Mouse (Mus musculus): ENCODE measurements around the gene Sh3bgrl2.

Sh3bgrl2 gene

DNA sequence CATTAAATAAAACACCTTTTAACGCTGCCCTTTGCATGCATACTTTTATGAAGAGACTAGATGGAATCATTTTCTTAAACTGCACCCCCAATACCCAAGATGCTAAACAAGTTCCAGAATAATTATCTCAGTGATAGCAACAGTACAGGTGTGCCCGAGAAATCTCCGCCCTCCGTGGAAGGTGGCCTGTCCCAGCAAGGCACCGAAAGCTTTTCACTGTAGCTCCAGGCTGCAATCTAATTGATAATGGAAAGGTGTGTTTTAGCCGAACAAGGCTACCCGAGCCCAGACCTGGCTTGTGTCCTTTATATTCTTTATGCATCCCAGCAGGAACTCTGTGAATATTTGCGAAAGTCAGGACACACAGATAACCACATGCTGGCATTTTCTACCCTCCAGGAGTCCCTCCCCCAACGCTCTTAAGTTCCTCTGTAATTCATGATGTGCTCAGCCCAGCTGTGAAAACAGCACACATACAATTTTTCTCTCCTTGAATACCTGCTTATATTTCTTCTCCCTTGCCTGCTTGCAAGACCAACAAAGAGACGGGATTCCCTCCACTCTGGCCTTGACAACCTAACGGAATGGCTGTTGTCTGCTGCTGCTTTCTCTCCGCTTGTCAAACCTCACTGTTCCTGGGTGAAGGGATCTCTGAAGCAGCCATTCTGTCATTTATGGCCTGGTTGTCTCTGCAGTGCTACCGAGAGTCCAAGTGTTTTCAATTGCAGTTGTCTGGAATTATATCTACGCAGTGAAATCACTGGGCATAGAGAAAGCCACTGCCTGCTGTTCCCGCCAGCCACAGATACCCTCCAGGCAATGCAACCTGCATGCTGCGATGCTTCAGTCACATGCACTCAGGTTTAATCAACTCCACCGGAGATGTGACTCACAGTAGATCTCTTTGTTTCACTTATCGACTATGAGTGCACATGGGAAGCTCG lies 80.8 kb downstream of the Sh3bgrl2 start:
- in situ Hi-C loops (cut with MboI, MseI), result no loop called here

DNA sequence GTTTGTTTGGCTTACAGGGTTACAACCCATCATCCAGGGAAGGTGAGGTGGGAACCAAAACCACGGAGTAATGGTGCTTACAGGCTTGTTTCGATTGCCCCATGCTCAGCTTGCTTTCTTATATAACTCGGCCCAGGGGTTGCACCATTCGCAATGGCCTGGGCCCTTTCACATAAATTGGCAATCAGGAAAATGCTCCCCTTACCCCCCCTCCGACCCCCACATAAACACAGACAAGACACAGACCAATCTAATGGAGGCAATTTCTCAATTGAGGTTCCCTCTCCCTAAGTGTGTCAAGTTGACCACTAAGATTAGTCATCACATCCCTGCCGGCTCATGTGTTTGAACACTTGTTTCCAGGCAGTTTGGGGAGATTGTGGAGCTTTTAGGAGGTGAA lies 82.2 kb downstream of the Sh3bgrl2 start:
- in situ Hi-C loops (cut with MboI, MseI), result no loop called here

DNA sequence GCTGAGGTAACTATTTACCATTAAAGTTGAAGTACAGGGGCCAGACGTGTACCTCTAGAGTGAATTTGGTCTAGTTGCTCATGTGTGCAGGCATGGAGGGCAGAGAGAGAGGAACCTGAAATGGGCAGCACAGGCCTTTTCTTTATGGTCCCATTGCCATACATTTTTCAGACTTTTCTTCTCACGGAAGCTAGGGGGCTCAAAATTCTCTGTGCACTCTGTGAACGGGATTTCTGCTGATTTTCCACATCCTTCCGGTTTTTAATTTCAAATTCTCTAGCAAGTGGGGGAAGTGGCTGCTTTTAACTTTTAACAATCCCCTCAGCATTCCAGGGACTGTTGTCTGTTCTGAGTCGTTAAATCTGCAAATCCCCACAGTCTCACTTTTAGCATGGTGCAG lies 83.8 kb downstream of the Sh3bgrl2 start:
- in situ Hi-C loops (cut with MboI, MseI), result no loop called here

GRCm38 (mm10) chr9:83634703-83635102 lies 86.6 kb downstream of the Sh3bgrl2 start:
- in situ Hi-C loops (cut with MboI, MseI), result no loop called here

DNA sequence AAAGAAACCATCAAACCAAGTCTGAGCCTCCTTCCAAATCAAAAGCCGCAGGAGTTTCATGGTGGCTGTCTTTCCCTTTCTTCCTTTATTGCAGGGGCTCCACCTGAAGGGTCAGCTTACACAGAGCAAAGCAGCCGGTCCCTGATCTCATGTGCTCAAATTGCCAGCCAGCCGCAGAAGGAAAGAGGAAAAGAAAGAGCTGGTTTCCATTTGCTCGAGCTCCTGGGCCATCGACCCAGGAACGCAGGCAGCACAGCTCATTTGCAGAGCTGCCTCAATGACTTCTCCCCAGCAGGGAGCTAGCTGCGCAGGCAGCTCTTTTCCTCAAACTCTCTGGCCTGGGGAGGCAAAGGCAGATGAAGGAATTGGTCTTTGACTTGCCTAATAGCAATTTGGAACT lies 87.9 kb downstream of the Sh3bgrl2 start:
- in situ Hi-C loops (cut with MboI, MseI), result no loop called here

DNA sequence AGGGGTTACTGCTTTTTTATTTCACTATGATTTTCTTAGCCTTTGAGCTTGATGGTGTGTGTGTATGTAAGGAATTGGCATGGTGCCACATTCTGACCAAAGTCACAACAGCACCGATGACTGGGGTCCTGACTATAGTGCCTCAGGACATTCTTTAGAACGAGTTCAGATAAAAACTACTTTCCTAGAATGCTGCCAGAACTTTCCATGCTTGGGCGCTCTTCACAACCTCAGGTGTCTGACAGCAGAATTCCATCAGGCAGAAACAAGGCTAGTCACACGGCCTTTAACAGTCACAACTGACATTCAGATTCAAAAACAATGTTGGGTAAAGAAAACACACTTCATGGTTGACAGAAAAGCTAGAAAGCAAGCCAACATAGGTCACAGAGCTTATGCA lies 95.0 kb downstream of the Sh3bgrl2 start:
- in situ Hi-C loops (cut with MboI, MseI), result no loop called here

DNA sequence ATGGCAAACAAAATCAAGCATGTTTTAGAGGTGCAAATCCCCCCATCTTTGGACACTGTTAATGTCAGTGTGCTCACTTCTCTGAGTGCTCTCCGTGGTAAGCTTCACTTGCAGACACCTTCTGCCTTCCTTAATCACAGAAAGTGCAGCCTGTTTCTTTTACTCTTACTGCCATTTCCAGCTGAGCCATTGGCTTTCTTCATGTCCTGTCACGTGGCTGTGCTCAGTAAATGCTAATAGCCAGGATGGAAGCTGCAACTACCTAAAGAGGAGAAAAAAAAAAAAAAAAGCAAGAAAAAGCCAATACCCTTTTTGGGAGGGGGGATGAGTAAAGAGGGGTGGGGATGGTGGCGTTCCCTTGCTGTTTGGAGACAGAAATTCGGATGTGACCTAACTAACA lies 95.7 kb downstream of the Sh3bgrl2 start:
- in situ Hi-C loops (cut with MboI, MseI), result no loop called here

DNA sequence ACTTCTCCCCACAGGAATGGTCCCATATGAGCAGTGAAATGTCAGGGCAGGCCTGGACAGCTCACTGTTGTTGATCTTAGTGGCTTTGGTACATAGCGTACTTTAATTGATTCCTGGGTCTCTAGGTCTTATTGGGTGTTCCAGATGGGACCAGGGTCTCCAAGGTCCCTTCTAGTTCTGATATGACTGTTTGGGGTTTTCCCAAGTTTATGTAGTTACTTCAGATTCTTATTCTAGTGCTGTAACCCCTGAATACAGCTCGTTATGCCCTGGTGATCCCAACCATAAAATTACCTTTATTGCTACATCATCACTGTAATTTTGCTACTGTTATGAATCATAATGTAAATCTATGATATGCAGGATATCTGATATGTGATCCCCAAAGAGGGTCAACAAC lies 98.1 kb downstream of the Sh3bgrl2 start:
- in situ Hi-C loops (cut with MboI, MseI), result no loop called here

DNA sequence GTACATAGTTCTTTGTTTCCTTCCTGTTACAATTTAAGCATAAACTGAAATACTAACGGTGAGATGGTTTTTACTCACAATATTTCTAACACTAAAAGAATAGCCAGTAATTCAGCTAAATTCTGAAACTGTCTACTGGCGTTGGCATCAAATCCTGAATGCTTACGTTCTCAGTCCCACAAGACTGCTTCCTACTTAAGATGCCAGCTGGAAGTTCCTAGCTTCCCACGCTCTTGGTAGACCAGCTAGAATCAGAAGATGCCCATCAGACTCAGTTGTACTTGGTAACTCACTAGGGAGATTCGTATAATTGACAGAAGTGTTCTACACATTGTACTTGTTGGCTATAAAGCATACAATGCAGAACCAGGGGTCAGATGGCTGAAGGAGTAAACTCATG lies 98.6 kb downstream of the Sh3bgrl2 start:
- in situ Hi-C loops (cut with MboI, MseI), result no loop called here

GRCm38 (mm10) chr9:83647919-83648705 lies 100.0 kb downstream of the Sh3bgrl2 start:
- in situ Hi-C loops (cut with MboI, MseI), result no loop called here

GRCm38 (mm10) chr9:83648733-83649132 lies 100.6 kb downstream of the Sh3bgrl2 start:
- in situ Hi-C loops (cut with MboI, MseI), result no loop called here

DNA sequence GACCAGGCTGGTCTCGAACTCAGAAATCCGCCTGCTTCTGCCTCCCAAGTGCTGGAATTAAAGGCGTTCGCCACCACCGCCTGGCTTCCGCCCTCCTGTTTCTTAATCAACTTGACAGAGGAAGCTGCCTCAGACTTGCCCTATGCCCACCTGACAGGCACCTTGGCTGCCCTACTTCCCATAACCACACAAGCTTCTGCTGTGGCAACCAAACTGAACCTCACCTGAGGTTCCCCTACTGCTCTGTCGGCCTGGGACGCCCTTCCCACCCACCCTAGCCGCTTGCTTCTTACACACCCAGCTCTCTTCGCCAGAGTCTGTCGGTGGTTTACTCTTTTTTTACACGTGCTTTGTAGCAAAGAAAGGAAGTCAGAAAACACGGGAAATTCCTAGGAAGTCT lies 103.9 kb downstream of the Sh3bgrl2 start:
- in situ Hi-C loops (cut with MboI, MseI), result no loop called here

DNA sequence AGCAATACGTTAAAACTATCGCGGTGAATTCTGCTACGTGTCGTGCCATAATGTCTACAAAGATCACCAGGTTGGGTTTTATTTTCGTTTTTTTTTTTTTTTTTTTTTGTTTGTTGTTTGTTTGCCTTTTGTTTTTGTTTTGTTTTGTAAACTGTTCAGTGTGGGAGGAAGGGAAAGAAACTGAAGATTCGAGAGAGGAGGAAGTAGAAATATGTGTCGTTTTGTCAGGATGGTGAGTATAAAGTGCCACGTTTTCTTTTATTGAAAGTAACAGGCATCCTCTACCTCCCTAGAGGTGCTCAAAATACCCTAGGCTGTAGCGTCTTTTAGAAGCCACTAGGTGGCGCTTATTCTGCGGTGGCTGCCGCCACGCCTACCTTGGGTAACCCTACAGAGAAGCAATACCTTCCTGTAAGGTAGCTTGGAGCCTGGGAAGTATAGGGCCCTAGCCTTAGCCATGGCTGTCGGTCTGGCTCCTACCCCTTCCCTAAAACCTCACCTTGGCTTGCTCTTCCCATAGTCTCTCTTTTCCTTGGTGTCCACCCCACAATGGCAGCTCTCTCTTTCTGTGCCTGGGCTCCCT lies 104.6 kb downstream of the Sh3bgrl2 start:
- in situ Hi-C loops (cut with MboI, MseI), result no loop called here

DNA sequence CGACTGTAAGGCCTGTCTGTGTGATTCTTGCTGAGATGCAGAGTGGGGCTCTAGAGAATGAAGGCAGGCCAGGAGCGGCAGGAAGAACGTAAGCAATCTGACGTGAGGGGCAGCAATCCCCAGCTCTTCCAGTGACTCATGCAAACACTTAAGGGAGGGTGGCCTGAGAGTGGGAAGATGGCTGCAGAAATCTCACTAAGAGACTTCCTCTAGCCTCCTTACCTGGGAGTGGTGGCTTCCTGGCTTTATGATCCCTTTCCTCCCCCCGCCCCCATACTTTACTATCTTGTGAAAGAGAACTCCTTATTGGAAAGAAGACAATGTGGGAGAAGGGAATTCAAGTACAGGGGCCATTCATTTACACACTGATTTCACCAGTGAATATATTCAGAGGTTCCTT lies 106.5 kb downstream of the Sh3bgrl2 start:
- in situ Hi-C loops (cut with MboI, MseI), result no loop called here

GRCm38 (mm10) chr9:83656960-83657651 lies 109.0 kb downstream of the Sh3bgrl2 start:
- in situ Hi-C loops (cut with MboI, MseI), result no loop called here

GRCm38 (mm10) chr9:83657652-83658002 lies 109.5 kb downstream of the Sh3bgrl2 start:
- in situ Hi-C loops (cut with MboI, MseI), result no loop called here

- in situ Hi-C loops (cut with MboI, MseI), result no loop called here
These were observed 111.0 kb downstream of the Sh3bgrl2 start for GRCm38 (mm10) chr9:83659081-83659480.

- in situ Hi-C loops (cut with MboI, MseI), result no loop called here
These were observed 113.7 kb downstream of the Sh3bgrl2 start for GRCm38 (mm10) chr9:83661811-83662210.

GRCm38 (mm10) chr9:83663981-83664897 lies 116.1 kb downstream of the Sh3bgrl2 start:
- in situ Hi-C loops (cut with MboI, MseI), result no loop called here

- in situ Hi-C loops (cut with MboI, MseI), result no loop called here
These were observed 116.8 kb downstream of the Sh3bgrl2 start for GRCm38 (mm10) chr9:83664951-83665350.

DNA sequence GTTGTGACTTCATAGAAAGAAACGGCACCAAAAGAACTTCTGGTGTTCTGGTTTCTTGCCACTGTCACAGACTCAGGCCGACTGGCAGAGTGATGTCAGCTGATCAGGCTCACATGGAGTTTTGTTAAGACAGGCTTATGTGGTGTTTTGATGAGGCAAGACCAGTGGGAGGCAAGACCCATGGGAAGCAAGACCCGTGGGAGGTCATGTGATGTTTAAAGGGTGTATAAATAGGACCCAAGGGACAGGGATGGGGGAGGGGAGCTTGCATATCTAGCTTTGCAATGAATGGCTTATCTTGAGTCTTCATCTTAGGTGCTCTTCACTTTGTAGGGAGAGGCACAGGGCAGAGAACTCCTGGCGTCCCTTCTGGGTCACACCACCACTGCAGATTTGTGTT lies 118.9 kb downstream of the Sh3bgrl2 start:
- in situ Hi-C loops (cut with MboI, MseI), result no loop called here
